Mouse (Mus musculus) CH12.LX (cell line): ENCODE data around the gene Smad9. TPM values are rescaled to one million over a fixed set of nuclear protein-coding genes. Genes with fewer than 3 reads are reported as not detected.

Experiments used
- DNase-seq: peaks from one replicate; pipeline ENCODE4 v3.0.0-alpha.2; 2013; ENCODE audit errors: extremely low read depth
- H3K27ac ChIP-seq: 2 replicates; pipeline ENCODE4 v1.5.1; 2012; ENCODE audit warnings: low read depth, mild to moderate bottlenecking, control low read depth, moderate library complexity; ENCODE audit not compliant: insufficient read depth
- H3K27me3 ChIP-seq: replicated peaks from 2 replicates; pipeline ENCODE3; 2012; ENCODE audit warnings: inconsistent platforms
- H3K36me3 ChIP-seq, 2 experiments: replicated peaks in 1 of 2; 2 replicates each; pipeline versions ENCODE3 to v1.6.1; 2012; ENCODE audit warnings: inconsistent platforms in 1 of 2, low read length in 1 of 2, mild to moderate bottlenecking in 1 of 2, mixed read lengths in 1 of 2, moderate library complexity in 1 of 2; ENCODE audit not compliant: control insufficient read depth in 1 of 2, insufficient read depth in 1 of 2
- H3K4me1 ChIP-seq, 2 experiments: 2 replicates each; pipeline ENCODE4 v1.6.1; 2012; ENCODE audit warnings: inconsistent platforms in 1 of 2, moderate library complexity in 1 of 2; ENCODE audit not compliant: insufficient read depth in 2 of 2, control insufficient read depth in 1 of 2
- H3K4me2 ChIP-seq: 2 replicates; pipeline ENCODE4 v1.6.1; 2012; ENCODE audit warnings: low read depth, mild to moderate bottlenecking, control low read depth; ENCODE audit not compliant: poor library complexity, insufficient read depth, severe bottlenecking
- H3K4me3 ChIP-seq, 3 experiments: fragments of 150-350 bp in 1 of 3; sonication (generic) in 1 of 3; replicated peaks in 1 of 3; 2 replicates each; pipeline versions ENCODE3 to v1.5.1; 2011 to 2012; ENCODE audit warnings: low read depth in 2 of 3, low read length in 2 of 3, mild to moderate bottlenecking in 2 of 3, moderate library complexity in 2 of 3, control low read depth in 1 of 3, improper control_type of control experiment in 1 of 3, inconsistent platforms in 1 of 3, mixed read lengths in 1 of 3; ENCODE audit not compliant: poor library complexity in 1 of 3
- H3K79me2 ChIP-seq: replicated peaks from 2 replicates; pipeline ENCODE4 v1.6.1; 2012; ENCODE audit warnings: mild to moderate bottlenecking, moderate library complexity; ENCODE audit not compliant: control insufficient read depth, poor library complexity, insufficient read depth, severe bottlenecking; ENCODE audit errors: extremely low read depth
- H3K9ac ChIP-seq: 2 replicates; pipeline ENCODE4 v1.6.1; 2012; ENCODE audit warnings: low read depth, mild to moderate bottlenecking, control low read depth, moderate library complexity; ENCODE audit not compliant: insufficient read depth
- H3K9me3 ChIP-seq: replicated peaks from 2 replicates; pipeline ENCODE3; 2012; ENCODE audit warnings: low read length, inconsistent platforms, mixed read lengths
- BHLHE40 ChIP-seq: IDR thresholded peaks from 2 replicates; pipeline ENCODE4 v1.6.1; 2011; ENCODE audit warnings: mild to moderate bottlenecking, low read depth, low read length, improper control_type of control experiment
- CHD1 ChIP-seq: IDR thresholded peaks from 2 replicates; pipeline ENCODE4 v1.6.1; 2012; ENCODE audit warnings: low read depth, low read length, improper control_type of control experiment, inconsistent platforms
- CHD2 ChIP-seq: IDR thresholded peaks from 2 replicates; pipeline ENCODE4 v1.6.1; 2011; ENCODE audit warnings: low read length, improper control_type of control experiment
- CTCF ChIP-seq, 2 experiments: IDR thresholded peaks in 1 of 2; conservative IDR thresholded peaks in 1 of 2; 2 replicates each; pipeline ENCODE4 v1.5.1; 2011 to 2012; ENCODE audit warnings: low read depth in 2 of 2, low read length in 2 of 2, improper control_type of control experiment in 1 of 2, inconsistent platforms in 1 of 2, mild to moderate bottlenecking in 1 of 2, moderate library complexity in 1 of 2
- E2F4 ChIP-seq: IDR thresholded peaks from 2 replicates; pipeline ENCODE4 v1.6.1; 2011; ENCODE audit warnings: low read depth, low read length, improper control_type of control experiment; ENCODE audit not compliant: insufficient replicate concordance
- ELF1 ChIP-seq: IDR thresholded peaks from 2 replicates; pipeline ENCODE4 v1.6.1; 2014; ENCODE audit warnings: low read depth, mild to moderate bottlenecking, inconsistent platforms, low read length, improper control_type of control experiment
- EP300 ChIP-seq: IDR thresholded peaks from 2 replicates; pipeline ENCODE4 v1.6.1; 2011; ENCODE audit warnings: low read length, improper control_type of control experiment
- ETS1 ChIP-seq: conservative IDR thresholded peaks from 2 replicates; pipeline ENCODE4 v1.6.1; 2012; ENCODE audit warnings: low read depth, mild to moderate bottlenecking, inconsistent platforms, low read length, improper control_type of control experiment, moderate library complexity
- GABPA ChIP-seq: IDR thresholded peaks from 2 replicates; pipeline ENCODE4 v1.6.1; 2012; ENCODE audit warnings: low read depth, low read length, improper control_type of control experiment, inconsistent platforms; ENCODE audit not compliant: insufficient replicate concordance
- HCFC1 ChIP-seq: IDR thresholded peaks from 2 replicates; pipeline ENCODE4 v1.6.1; 2012; ENCODE audit warnings: low read depth, mild to moderate bottlenecking, inconsistent platforms, low read length, improper control_type of control experiment
- IRF4 ChIP-seq: IDR thresholded peaks from 2 replicates; pipeline ENCODE4 v1.6.1; 2014; ENCODE audit warnings: low read depth, mild to moderate bottlenecking, inconsistent platforms, low read length, improper control_type of control experiment
- JUN ChIP-seq: IDR thresholded peaks from 2 replicates; pipeline ENCODE4 v1.6.1; 2011; ENCODE audit warnings: low read depth, mild to moderate bottlenecking, low read length, improper control_type of control experiment, moderate library complexity; ENCODE audit not compliant: insufficient read depth
- JUND ChIP-seq: conservative IDR thresholded peaks from 2 replicates; pipeline ENCODE4 v1.6.1; 2011; ENCODE audit warnings: low read depth, low read length, improper control_type of control experiment
- KAT2A ChIP-seq: IDR thresholded peaks from 2 replicates; pipeline ENCODE4 v1.6.1; 2012; ENCODE audit warnings: low read length, improper control_type of control experiment, inconsistent platforms; ENCODE audit not compliant: insufficient replicate concordance
- MAFK ChIP-seq: IDR thresholded peaks from 2 replicates; pipeline ENCODE4 v1.6.1; 2011; ENCODE audit warnings: low read length, improper control_type of control experiment; ENCODE audit not compliant: insufficient replicate concordance
- MAX ChIP-seq: IDR thresholded peaks from 2 replicates; pipeline ENCODE4 v1.6.1; 2011; ENCODE audit warnings: low read length, improper control_type of control experiment
- MAZ ChIP-seq: IDR thresholded peaks from 2 replicates; pipeline ENCODE4 v1.6.1; 2012; ENCODE audit warnings: low read depth, mild to moderate bottlenecking, inconsistent platforms, low read length, improper control_type of control experiment, moderate library complexity
- MEF2A ChIP-seq: IDR thresholded peaks from 2 replicates; pipeline ENCODE4 v1.6.1; 2014; ENCODE audit warnings: low read depth, mild to moderate bottlenecking, inconsistent platforms, low read length, improper control_type of control experiment, borderline replicate concordance
- MXI1 ChIP-seq: IDR thresholded peaks from 2 replicates; pipeline ENCODE4 v1.6.1; 2011; ENCODE audit warnings: mild to moderate bottlenecking, low read depth, low read length, improper control_type of control experiment
- MYC ChIP-seq: IDR thresholded peaks from 2 replicates; pipeline ENCODE4 v1.6.1; 2011; ENCODE audit warnings: low read depth, mild to moderate bottlenecking, improper control_type of control experiment, low read length
- NELFE ChIP-seq: IDR thresholded peaks from 2 replicates; pipeline ENCODE4 v1.6.1; 2011; ENCODE audit warnings: low read depth, low read length, improper control_type of control experiment
- NRF1 ChIP-seq: IDR thresholded peaks from 2 replicates; pipeline ENCODE4 v1.6.1; 2014; ENCODE audit warnings: low read depth, mild to moderate bottlenecking, inconsistent platforms, low read length, improper control_type of control experiment, moderate library complexity
- PAX5 ChIP-seq: IDR thresholded peaks from 2 replicates; pipeline ENCODE4 v1.6.1; 2012; ENCODE audit warnings: low read length, inconsistent platforms, mixed read lengths
- POLR2A ChIP-seq: IDR thresholded peaks from 2 replicates; pipeline ENCODE4 v1.6.1; 2011; ENCODE audit warnings: low read depth, mild to moderate bottlenecking, improper control_type of control experiment, low read length
- POLR2AphosphoS2 ChIP-seq: IDR thresholded peaks from 2 replicates; pipeline ENCODE4 v1.6.1; 2011; ENCODE audit warnings: low read depth, low read length, improper control_type of control experiment
- RAD21 ChIP-seq: IDR thresholded peaks from 2 replicates; pipeline ENCODE4 v1.6.1; 2011; ENCODE audit warnings: low read depth, mild to moderate bottlenecking, low read length, improper control_type of control experiment, moderate library complexity
- RCOR1 ChIP-seq: conservative IDR thresholded peaks from 2 replicates; pipeline ENCODE4 v1.6.1; 2012; ENCODE audit warnings: low read depth, mild to moderate bottlenecking, inconsistent platforms, low read length, improper control_type of control experiment
- SIN3A ChIP-seq: IDR thresholded peaks from 2 replicates; pipeline ENCODE4 v1.6.1; 2012; ENCODE audit warnings: low read length, improper control_type of control experiment, inconsistent platforms
- SMC3 ChIP-seq: IDR thresholded peaks from 2 replicates; pipeline ENCODE4 v1.6.1; 2011; ENCODE audit warnings: low read depth, low read length, improper control_type of control experiment
- TBP ChIP-seq: conservative IDR thresholded peaks from 2 replicates; pipeline ENCODE4 v1.6.1; 2011; ENCODE audit warnings: low read depth, low read length, improper control_type of control experiment
- TCF12 ChIP-seq: IDR thresholded peaks from 2 replicates; pipeline ENCODE4 v1.6.1; 2014; ENCODE audit warnings: low read depth, mild to moderate bottlenecking, inconsistent platforms, low read length, improper control_type of control experiment
- UBTF ChIP-seq: IDR thresholded peaks from 2 replicates; pipeline ENCODE4 v1.6.1; 2012; ENCODE audit warnings: low read depth, mild to moderate bottlenecking, inconsistent platforms, low read length, improper control_type of control experiment, moderate library complexity
- USF1 ChIP-seq: IDR thresholded peaks from 2 replicates; pipeline ENCODE4 v1.6.1; 2014; ENCODE audit warnings: low read depth, mild to moderate bottlenecking, inconsistent platforms, low read length, improper control_type of control experiment
- USF2 ChIP-seq: conservative IDR thresholded peaks from 2 replicates; pipeline ENCODE4 v1.6.1; 2011; ENCODE audit warnings: low read depth, low read length, improper control_type of control experiment
- ZC3H11A ChIP-seq: IDR thresholded peaks from 2 replicates; pipeline ENCODE4 v1.6.1; 2012; ENCODE audit warnings: low read depth, mild to moderate bottlenecking, inconsistent platforms, low read length, improper control_type of control experiment
- ZKSCAN1 ChIP-seq: IDR thresholded peaks from 2 replicates; pipeline ENCODE4 v1.6.1; 2012; ENCODE audit warnings: low read depth, inconsistent platforms, low read length, improper control_type of control experiment, borderline replicate concordance
- ZMIZ1 ChIP-seq: IDR thresholded peaks from 2 replicates; pipeline ENCODE4 v1.6.1; 2012; ENCODE audit warnings: low read depth, mild to moderate bottlenecking, inconsistent platforms, low read length, improper control_type of control experiment
- ZNF384 ChIP-seq: IDR thresholded peaks from 2 replicates; pipeline ENCODE4 v1.6.1; 2012; ENCODE audit warnings: low read depth, low read length, improper control_type of control experiment, inconsistent platforms
- dilution Hi-C: fragments of 300-500 bp; cut with MboI; formaldehyde crosslinking; loops from 2 replicates; pipeline ENCODE4 v1.14.3; 2020; ENCODE audit warnings: low sequenced_read_pairs; ENCODE audit not compliant: extremely low pct_unique_long_range_greater_than_20kb, extremely low pct_ligation_motif_present
- in situ Hi-C: fragments of 300-500 bp; cut with MboI; formaldehyde crosslinking; loops from 3 replicates; pipeline ENCODE4 v1.14.3; 2019; ENCODE audit warnings: low sequenced_read_pairs, low pct_ligation_motif_present, low pct_unique_long_range_greater_than_20kb, mixed read lengths
- polyA plus RNA-seq: library from polyadenylated mRNA; unstranded; fragments of >175 nt; gene quantifications from 2 replicates; pipeline ENCODE4 v1.2.1, GENCODE M21; 2012; ENCODE audit warnings: low read depth; ENCODE audit not compliant: insufficient read length
- total RNA-seq, 2 experiments: library from RNA; depleted of rRNA; stranded (reverse); fragments of 300-350 nt in 1 of 2; fragments of >200 nt in 1 of 2; gene quantifications; 2 replicates each; pipeline ENCODE4 v1.2.3; 2012 to 2014

The Smad9 gene
- total and polyA plus RNA-seq, 3 experiments = 0.13 to 0.23 (median 0.20) TPM

GRCm38 (mm10) chr3:54807666-54808217 is 52.4 kb downstream of the Smad9 start, which contains the start of gene Rfxap:
TSS of gene Rfxap (minus strand) at chr3:54807791.
- Histone ChIP-seq H3K4me1 (peaks cover 0 to 23% of the 10 kb centered on the region in 2 experiments; a peak in 3 of 4 replicates), H3K4me2 (peak within 1 kb of the TSS; percentile 58), H3K36me3 (peaks cover 9 to 22% of the 10 kb centered on the region in 2 experiments), H3K79me2 (peaks cover 10% of the 10 kb centered on the region), H3K9ac (peak within 1 kb of the TSS; percentile 60), H3K4me3 (peak within 1 kb of the TSS; percentile 74 to 93 (median 79)), H3K27ac (peak within 1 kb of the TSS; percentile 14; the same call in 1 of the 2 replicates), H3K27me3 (no peaks in the 10 kb centered on the region), H3K9me3 (no peaks in the 10 kb centered on the region)
- in situ Hi-C loops = loop anchor here (25.0 kb wide), 1 partner anchor 445 kb away; the partner anchor contains the start of gene Postn
- dilution Hi-C loops = no loop called here
- peak; percentile 89 for DNase-seq
- no peak for TF ChIP-seq CHD2
- no peak for TF ChIP-seq IRF4
- no peak for TF ChIP-seq ZKSCAN1
- TF ChIP-seq MAX = no peak
- peak; percentile 89 for TF ChIP-seq NRF1
- no peak for TF ChIP-seq CHD1
- no peak for TF ChIP-seq GABPA
- no peak for TF ChIP-seq SMC3
- peak; percentile 73 for TF ChIP-seq ZMIZ1
- no peak for TF ChIP-seq RAD21
- peak; percentile 75 for TF ChIP-seq POLR2A
- no peak; the same call in 1 of the 2 replicates for TF ChIP-seq SIN3A
- no peak for TF ChIP-seq USF2
- no peak for TF ChIP-seq JUND
- TF ChIP-seq MYC = no peak
- no peak for TF ChIP-seq MAZ
- TF ChIP-seq TBP = 0 out of 2 replicates have a peak, but pooled peaks have one; percentile 49
- no peak for TF ChIP-seq BHLHE40
- no peak for TF ChIP-seq RCOR1
- no peak for TF ChIP-seq MEF2A
- TF ChIP-seq KAT2A = no peak
- TF ChIP-seq E2F4 = no peak
- no peak for TF ChIP-seq CTCF (conservative IDR thresholded peaks at IDR 0.05 in 1 of 2, IDR thresholded peaks at IDR 0.05 in 1 of 2; ENCODE audit: low read depth in 2 of 2, low read length in 2 of 2)
- TF ChIP-seq EP300 = no peak
- TF ChIP-seq UBTF = no peak
- TF ChIP-seq USF1 = no peak
- TF ChIP-seq ZNF384 = no peak
- no peak for TF ChIP-seq PAX5
- TF ChIP-seq ELF1 = 0 out of 2 replicates have a peak, but pooled peaks have one; percentile 8
- peak; percentile 56 for TF ChIP-seq TCF12
- no peak for TF ChIP-seq ETS1
- TF ChIP-seq JUN = no peak
- TF ChIP-seq NELFE = peak; percentile 78
- no peak for TF ChIP-seq MAFK
- TF ChIP-seq POLR2AphosphoS2 = no peak
- TF ChIP-seq MXI1 = no peak
- TF ChIP-seq HCFC1 = peak; percentile 23; the same call in 1 of the 2 replicates
- no peak for TF ChIP-seq ZC3H11A
